Mouse (Mus musculus): ENCODE measurements around the gene Ntpcr.

DNA sequence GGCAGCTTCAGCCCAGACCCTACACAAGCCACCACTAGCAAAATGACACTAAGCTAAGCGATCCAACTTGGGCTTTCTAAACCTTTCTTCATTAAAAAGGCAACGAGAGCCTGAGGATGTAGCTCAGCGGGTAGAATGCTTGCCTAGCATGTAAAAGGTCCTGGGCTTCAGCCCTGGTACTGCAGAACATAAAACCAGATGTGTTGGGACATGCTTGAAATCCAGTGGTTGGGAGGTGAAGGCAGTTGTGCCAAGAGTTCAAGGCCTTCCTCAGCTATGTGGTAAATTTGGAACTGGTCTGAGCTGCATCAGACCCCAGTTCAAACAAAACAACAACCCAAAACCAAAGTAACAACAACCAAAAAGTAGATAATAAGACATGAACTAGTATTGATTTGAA, 46.6 kb downstream of the Ntpcr start:
- TF ChIP-seq EP300 (optimal IDR thresholded peaks at IDR 0.05) (no peak), CTCF (IDR thresholded peaks at IDR 0.05; ENCODE audit: low read depth) (no peak)
